Mouse (Mus musculus): ENCODE data around the gene Taf4.

The Taf4 gene

GRCm38 (mm10) chr2:179982715-179983114, 6.3 kb upstream of the Taf4 start:
- DNase-seq (ENCODE audit: low spot score in 2 of 2) = no peak

GRCm38 (mm10) chr2:179980616-179981015, 4.2 kb upstream of the Taf4 start:
- DNase-seq (ENCODE audit: low spot score in 2 of 2) = no peak

- DNase-seq (ENCODE audit: low spot score in 2 of 2) = no peak
Observed at GRCm38 (mm10) chr2:179979836-179980235, 3.4 kb upstream of the Taf4 start.

GRCm38 (mm10) chr2:179978250-179978649, 1.8 kb upstream of the Taf4 start:
- DNase-seq (ENCODE audit: low spot score in 2 of 2) = no peak

GRCm38 (mm10) chr2:179977344-179978025, 1.0 kb upstream of the Taf4 start:
- DNase-seq (ENCODE audit: low spot score in 2 of 2) = no peak

GRCm38 (mm10) chr2:179976295-179976627, 185 bp downstream of the Taf4 start:
- DNase-seq (ENCODE audit: low spot score in 2 of 2) = no peak

- peak in 1 of 2 experiments; percentile 38 for DNase-seq (ENCODE audit: low spot score in 2 of 2)
Observed at GRCm38 (mm10) chr2:179975851-179976250, 595 bp downstream of the Taf4 start.

GRCm38 (mm10) chr2:179974651-179975471, 1.6 kb downstream of the Taf4 start:
- peak; percentile 37 to 40 for DNase-seq (ENCODE audit: low spot score in 2 of 2)

GRCm38 (mm10) chr2:179973871-179974628, 2.4 kb downstream of the Taf4 start:
- DNase-seq (ENCODE audit: low spot score in 2 of 2) = no peak

GRCm38 (mm10) chr2:179972406-179972805, 4.0 kb downstream of the Taf4 start:
- no peak for DNase-seq (ENCODE audit: low spot score in 2 of 2)

- no peak for DNase-seq (ENCODE audit: low spot score in 2 of 2)
Observed at GRCm38 (mm10) chr2:179971891-179972290, 4.6 kb downstream of the Taf4 start.

GRCm38 (mm10) chr2:179969137-179969536, 7.3 kb downstream of the Taf4 start:
- no peak for DNase-seq (ENCODE audit: low spot score in 2 of 2)

GRCm38 (mm10) chr2:179967633-179968032, 8.8 kb downstream of the Taf4 start:
- no peak for DNase-seq (ENCODE audit: low spot score in 2 of 2)

GRCm38 (mm10) chr2:179961420-179961819, 15.0 kb downstream of the Taf4 start:
- DNase-seq (ENCODE audit: low spot score in 2 of 2) = no peak

- no peak for DNase-seq (ENCODE audit: low spot score in 2 of 2)
Observed at GRCm38 (mm10) chr2:179960327-179960726, 16.1 kb downstream of the Taf4 start.

- no peak for DNase-seq (ENCODE audit: low spot score in 2 of 2)
Observed at GRCm38 (mm10) chr2:179959391-179959790, 17.1 kb downstream of the Taf4 start.

GRCm38 (mm10) chr2:179951542-179952524, 24.6 kb downstream of the Taf4 start:
- peak in 1 of 2 experiments; percentile 32 for DNase-seq (ENCODE audit: low spot score in 2 of 2)

- no peak for DNase-seq (ENCODE audit: low spot score in 2 of 2)
Observed at GRCm38 (mm10) chr2:179948820-179949219, 27.6 kb downstream of the Taf4 start.

GRCm38 (mm10) chr2:179947607-179948006, 28.8 kb downstream of the Taf4 start:
- no peak for DNase-seq (ENCODE audit: low spot score in 2 of 2)

- DNase-seq (ENCODE audit: low spot score in 2 of 2) = no peak
Observed at GRCm38 (mm10) chr2:179946496-179946895, 29.9 kb downstream of the Taf4 start.

- no peak for DNase-seq (ENCODE audit: low spot score in 2 of 2)
Observed at GRCm38 (mm10) chr2:179945051-179945450, 31.4 kb downstream of the Taf4 start.

Measured in thymus, postnatal 10 days (tissue).